Comparison of ENCODE assay signal across 8 mouse cellular contexts in the genomic region with DNA sequence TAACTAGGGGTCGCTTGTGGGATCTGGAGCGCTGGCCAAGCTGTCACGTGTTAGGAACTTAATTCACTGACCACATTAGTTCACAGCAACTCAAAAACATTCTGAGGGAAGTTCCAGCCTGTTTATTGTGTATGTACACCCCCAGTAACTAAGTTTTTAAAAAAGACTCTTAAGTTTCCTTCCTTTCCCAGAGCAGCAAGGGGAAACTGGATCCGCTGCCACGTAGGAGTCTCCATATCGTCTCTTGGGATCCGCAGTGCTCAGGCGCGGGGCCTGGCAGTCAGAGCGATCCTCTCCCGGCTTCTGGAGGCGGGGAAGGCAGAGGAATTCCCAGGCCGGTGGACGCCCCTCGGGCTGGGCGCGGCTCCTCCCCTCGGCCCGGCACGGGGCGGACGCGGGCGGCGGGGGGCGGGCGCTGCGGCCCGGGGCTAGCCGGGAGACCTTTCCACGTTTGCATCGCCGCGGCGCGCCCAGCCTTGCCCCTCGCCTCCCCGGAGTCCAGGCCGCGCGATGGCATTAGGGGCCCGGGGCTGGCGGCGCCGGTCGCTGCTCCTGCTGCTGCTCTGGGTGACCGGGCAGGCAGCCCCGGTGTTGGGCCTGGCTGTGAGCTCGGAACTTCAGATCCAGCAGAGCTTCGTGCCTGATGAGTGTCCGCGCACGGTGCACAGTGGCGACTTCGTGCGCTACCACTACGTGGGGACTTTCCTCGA. TPM values are rescaled to one million over a fixed set of nuclear protein-coding genes. Genes with fewer than 3 reads are reported as not detected.
DNase-seq lines count a peak whose midpoint lies in the region; ATAC-seq and TF ChIP-seq lines count a peak whose summit lies in the region.

A gene (plus strand): TSS at position 363 of the 710 bp plus-strand sequence.

- no peaks in the 10 kb centered on the region for H3K9me3 ChIP-seq in forebrain, postnatal 0 days (ENCODE audit: low read length)
- no peaks in the 10 kb centered on the region for H3K9me3 ChIP-seq in liver, postnatal 0 days (ENCODE audit: low read length)
- H3K9me3 ChIP-seq in neural tube, embryonic 15.5 days (replicated peaks) = no peaks in the 10 kb centered on the region

- no peak within 1 kb of the TSS for H3K27ac ChIP-seq in forebrain, postnatal 0 days (ENCODE audit: low read depth, low read length)
- H3K27ac ChIP-seq in liver, postnatal 0 days (ENCODE audit: low read depth) = peak within 1 kb of the TSS; percentile 65
- peak within 1 kb of the TSS; percentile 71 for H3K27ac ChIP-seq in neural tube, embryonic 15.5 days (replicated peaks)

- no peaks in the 10 kb centered on the region for H3K36me3 ChIP-seq in forebrain, postnatal 0 days (ENCODE audit: insufficient read depth)
- H3K36me3 ChIP-seq in liver, postnatal 0 days (replicated peaks; ENCODE audit: insufficient read depth, low read length) = no peaks in the 10 kb centered on the region
- H3K36me3 ChIP-seq in neural tube, embryonic 15.5 days = no peaks in the 10 kb centered on the region

- no peaks in the 10 kb centered on the region for H3K27me3 ChIP-seq in forebrain, postnatal 0 days (ENCODE audit: insufficient read depth, low read length)
- no peaks in the 10 kb centered on the region for H3K27me3 ChIP-seq in liver, postnatal 0 days (ENCODE audit: insufficient read depth, low read length)
- no peaks in the 10 kb centered on the region for H3K27me3 ChIP-seq in neural tube, embryonic 15.5 days (replicated peaks)

- H3K4me1 ChIP-seq in forebrain, postnatal 0 days (ENCODE audit: insufficient read depth) = no peaks in the 10 kb centered on the region; the same call in 1 of the 2 replicates
- peaks cover 3% of the 10 kb centered on the region; the same call in 1 of the 2 replicates for H3K4me1 ChIP-seq in liver, postnatal 0 days (ENCODE audit: insufficient read depth)
- peaks cover 6% of the 10 kb centered on the region; the same call in 1 of the 2 replicates for H3K4me1 ChIP-seq in neural tube, embryonic 15.5 days

- H3K4me3 ChIP-seq in forebrain, postnatal 0 days (ENCODE audit: low read depth, low read length) = peak within 1 kb of the TSS; percentile 59
- peak within 1 kb of the TSS; percentile 49 for H3K4me3 ChIP-seq in liver, postnatal 0 days (ENCODE audit: low read depth, low read length)
- peak within 1 kb of the TSS; percentile 56 for H3K4me3 ChIP-seq in neural tube, embryonic 15.5 days (replicated peaks)

- no peak for TF ChIP-seq CTCF in forebrain, postnatal 0 days (IDR thresholded peaks at IDR 0.05; ENCODE audit: low read depth)
- TF ChIP-seq CTCF in liver, postnatal 0 days (IDR thresholded peaks at IDR 0.05; ENCODE audit: low read depth) = no peak

- DNase-seq in Muller cell, postnatal 12 days (ENCODE audit: inconsistent ontology term) = peak; percentile 94
- peak; percentile 1 for DNase-seq in cerebellum, adult 9-10 months
- peak; percentile 61 for DNase-seq in forebrain, postnatal 0 days
- peak; percentile 90 to 93 for DNase-seq in heart, postnatal 14 days
- DNase-seq in large intestine, adult 2 months (ENCODE audit: low read depth, low spot score) = peak; percentile 46
- peak; percentile 78 for DNase-seq in liver, postnatal 0 days
- DNase-seq in thymus, postnatal 4 days = peak; percentile 26

- TF ChIP-seq EP300 in liver, postnatal 0 days (IDR thresholded peaks at IDR 0.05; ENCODE audit: low read depth) = no peak

- 1% methylated on average over 56 of the region's 58 CpGs for WGBS in forebrain, postnatal 0 days
- under 1% methylated on average over 51 of the region's 58 CpGs for WGBS in large intestine, adult 2 months
- 2% methylated on average over 52 of the region's 58 CpGs for WGBS in liver, postnatal 0 days (ENCODE audit: insufficient replicate concordance)
- WGBS in neural tube, embryonic 15.5 days = under 1% methylated on average over 58 of the region's 58 CpGs

- ATAC-seq in forebrain, postnatal 0 days = peak; percentile 94
- peak; percentile 97 for ATAC-seq in liver, postnatal 0 days
- peak; percentile 91 for ATAC-seq in neural tube, embryonic 15.5 days (ENCODE audit: low FRiP score)

- peak within 1 kb of the TSS; percentile 57 for H3K9ac ChIP-seq in forebrain, postnatal 0 days
- peak within 1 kb of the TSS; percentile 56 for H3K9ac ChIP-seq in liver, postnatal 0 days (replicated peaks)
- peak within 1 kb of the TSS; percentile 57 for H3K9ac ChIP-seq in neural tube, embryonic 15.5 days (replicated peaks)

- intact Hi-C loops in heart, postnatal 14 days (cut with DNase I) = no loop called here

- H3K4me2 ChIP-seq in forebrain, postnatal 0 days (ENCODE audit: low read depth) = peak within 1 kb of the TSS; percentile 86
- peak within 1 kb of the TSS; percentile 82 for H3K4me2 ChIP-seq in liver, postnatal 0 days (ENCODE audit: low read depth, low read length)
- H3K4me2 ChIP-seq in neural tube, embryonic 15.5 days = peak within 1 kb of the TSS; percentile 90

RNA-seq across cellular contexts. Expression of the gene that starts here (rescaled TPM):
- 41.4 and 47.8 TPM in 2 replicates for total RNA-seq in forebrain, postnatal 0 days (2014; rRNA removed)
- polyA plus RNA-seq in forebrain, postnatal 0 days (2015; fragmentation: Nextera tagmentation; extraction: Ambion mirVana) = 31.4 and 33.8 TPM in 2 replicates
- total RNA-seq in heart, postnatal 14 days (2021) = 10 to 100 TPM; 92.1 to 95.0 TPM
- 11.8 and 13.2 TPM in 2 replicates for polyA plus RNA-seq in large intestine, adult 2 months (2012; rRNA removed)
- 16.3 and 17.9 TPM in 2 replicates for polyA plus RNA-seq in liver, postnatal 0 days (2015; fragmentation: Nextera tagmentation; extraction: Ambion mirVana)
- 44.6 and 53.1 TPM in 2 replicates for polyA plus RNA-seq in neural tube, embryonic 15.5 days (2015; fragmentation: Nextera tagmentation; extraction: Ambion mirVana)

Comparison
In these comparisons a context has a peak if more than half of its experiments do, and no peak if none do; other contexts are left out.
1. DNase-seq: peak in every context shown above with its lines; median percentile 94 in Muller cell, postnatal 12 days; 92 in heart, postnatal 14 days; 78 in liver, postnatal 0 days; 61 in forebrain, postnatal 0 days; 46 in large intestine, adult 2 months; 26 in thymus, postnatal 4 days; 1 in cerebellum, adult 9-10 months.